Comparison of ENCODE assay signal across 31 mouse cellular contexts in genomic region chr5:116400042-116400730, GRCm38 (mm10). TPM values are rescaled to one million over a fixed set of nuclear protein-coding genes. Genes with fewer than 3 reads are reported as not detected.
DNase-seq lines count a peak whose midpoint lies in the region; ATAC-seq and TF ChIP-seq lines count a peak whose summit lies in the region.
"Had no signal": no experiment of that assay in that cellular context is flagged by ENCODE, and none has a peak within 500 bp of the region (broad histone marks: within the 10 kb centered on the region; RNA-seq: fewer than 3 reads in every experiment).

No protein-coding gene starts in this region.

- H3K4me1 ChIP-seq in kidney, postnatal 0 days (replicated peaks; ENCODE audit: insufficient read depth, low read length): no peaks in the 10 kb centered on the region
- 0 out of 2 replicates have a peak, but pooled peaks cover 7% of the 10 kb centered on the region for H3K4me1 ChIP-seq in kidney, embryonic 15.5 days
- H3K4me1 ChIP-seq: embryonic facial prominence, embryonic 12.5 days; hindbrain, embryonic 13.5 days; midbrain, embryonic 12.5 days; neural tube, embryonic 12.5 days had no signal

- no peaks in the 10 kb centered on the region for H3K9me3 ChIP-seq in kidney, postnatal 0 days (replicated peaks; ENCODE audit: low read length)
- no peaks in the 10 kb centered on the region for H3K9me3 ChIP-seq in kidney, embryonic 15.5 days (replicated peaks)
- H3K9me3 ChIP-seq: embryonic facial prominence, embryonic 12.5 days; heart, embryonic 12.5 days; hindbrain, embryonic 13.5 days; midbrain, embryonic 12.5 days; neural tube, embryonic 12.5 days had no signal

- H3K4me3 ChIP-seq in kidney, postnatal 0 days (replicated peaks; ENCODE audit: low read depth, low read length): no peak overlapping the region
- no peak overlapping the region for H3K4me3 ChIP-seq in kidney, embryonic 15.5 days (replicated peaks)
- no peak overlapping the region for H3K4me3 ChIP-seq in left cerebral cortex, adult 2 months
- H3K4me3 ChIP-seq: embryonic facial prominence, embryonic 12.5 days; heart, embryonic 12.5 days; hindbrain, embryonic 13.5 days; midbrain, embryonic 12.5 days; myocyte; neural tube, embryonic 12.5 days had no signal

- H3K4me2 ChIP-seq in kidney, postnatal 0 days (ENCODE audit: low read length): no peak overlapping the region
- no peak overlapping the region for H3K4me2 ChIP-seq in kidney, embryonic 15.5 days
- H3K4me2 ChIP-seq: embryonic facial prominence, embryonic 12.5 days; heart, embryonic 12.5 days; hindbrain, embryonic 13.5 days; lung, embryonic 14.5 days; midbrain, embryonic 12.5 days; neural tube, embryonic 12.5 days had no signal

- intact Hi-C loops in left cerebral cortex, adult 2 months (cut with DNase I): no loop called here

- H3K9ac ChIP-seq in kidney, postnatal 0 days (ENCODE audit: low read depth, low read length): no peak overlapping the region
- H3K9ac ChIP-seq in kidney, embryonic 15.5 days: no peak overlapping the region
- H3K9ac ChIP-seq: embryonic facial prominence, embryonic 12.5 days; heart, embryonic 12.5 days; hindbrain, embryonic 13.5 days; liver, embryonic 14.5 days; lung, embryonic 14.5 days; midbrain, embryonic 12.5 days; neural tube, embryonic 12.5 days had no signal

- no peaks in the 10 kb centered on the region for H3K36me3 ChIP-seq in kidney, postnatal 0 days (ENCODE audit: insufficient read depth, low read length)
- H3K36me3 ChIP-seq in kidney, embryonic 15.5 days: no peaks in the 10 kb centered on the region
- H3K36me3 ChIP-seq: embryonic facial prominence, embryonic 12.5 days; heart, embryonic 12.5 days; hindbrain, embryonic 13.5 days; midbrain, embryonic 12.5 days; neural tube, embryonic 12.5 days had no signal

- ATAC-seq in kidney, postnatal 0 days (replicated peaks; ENCODE audit: low FRiP score, low read depth): 0 out of 2 replicates have a peak, but pooled peaks have one; percentile 10
- ATAC-seq in kidney, embryonic 15.5 days (replicated peaks; ENCODE audit: low FRiP score): no peak
- ATAC-seq: forebrain, embryonic 14.5 days; intestine, embryonic 16.5 days; Patski had no signal

- 34% methylated on average over 8 of the region's 8 CpGs for WGBS in kidney, postnatal 0 days
- WGBS in kidney, embryonic 15.5 days: 49% methylated on average over 8 of the region's 8 CpGs

- TF ChIP-seq CTCF in kidney, postnatal 0 days (IDR thresholded peaks at IDR 0.05; ENCODE audit: low read depth): no peak
- no peak for TF ChIP-seq CTCF in left cerebral cortex, adult 2 months (IDR thresholded peaks at IDR 0.05)

- peak; percentile 62 for DNase-seq in adrenal gland, adult 2 months
- DNase-seq in adrenal gland, postnatal 4 days (ENCODE audit: low spot score in 2 of 2): no peak
- DNase-seq in kidney, postnatal 0 days (ENCODE audit: low spot score): peak; percentile 42
- peak; percentile 65 for DNase-seq in ES-CJ7 (ENCODE audit: low read depth, low spot score)
- peak; percentile 54 to 59 for DNase-seq in adrenal gland, postnatal 36 days
- DNase-seq in left cerebral cortex, adult 2 months (ENCODE audit: extremely low spot score in 1 of 2, low spot score in 2 of 2): no peak
- DNase-seq: cerebellum, adult 11 months; cerebellum, adult 9-11 months; embryo, embryonic 11 days; gastrocnemius, postnatal 25 days; heart, adult 18-20 months; heart, postnatal 4 days; liver; lung, embryonic 14.5 days; lung, postnatal 14 days; right cerebral cortex, adult 18-20 months; spleen, adult 18-20 months; thymus, postnatal 14 days had no signal

- H3K27me3 ChIP-seq in kidney, postnatal 0 days (ENCODE audit: insufficient read depth, low read length): no peaks in the 10 kb centered on the region
- H3K27me3 ChIP-seq in kidney, embryonic 15.5 days: no peaks in the 10 kb centered on the region
- H3K27me3 ChIP-seq: CH12.LX; embryonic facial prominence, embryonic 12.5 days; heart, embryonic 12.5 days; hindbrain, embryonic 13.5 days; midbrain, embryonic 12.5 days; neural tube, embryonic 12.5 days; Patski had no signal

- no peak overlapping the region for H3K27ac ChIP-seq in kidney, postnatal 0 days
- H3K27ac ChIP-seq in kidney, embryonic 15.5 days: no peak overlapping the region
- no peak overlapping the region for H3K27ac ChIP-seq in left cerebral cortex, adult 2 months
- H3K27ac ChIP-seq: embryonic facial prominence, embryonic 12.5 days; hindbrain, embryonic 13.5 days; liver, embryonic 14.5 days; midbrain, embryonic 12.5 days; neural tube, embryonic 12.5 days had no signal

RNA-seq across cellular contexts. Expression of gene Hspb8, which starts 22.5 kb away (rescaled TPM):
- 100 to 1,000 TPM; 137 to 190 TPM for total RNA-seq in adrenal gland, adult 2 months (2021)
- polyA plus RNA-seq in adrenal gland, adult 2 months (2012; rRNA removed): 137 and 140 TPM in 2 replicates
- 10 to 100 TPM; 31.0 to 39.1 TPM for total RNA-seq in adrenal gland, postnatal 4 days (2021)
- 4.3 and 5.0 TPM in 2 replicates for polyA plus RNA-seq in kidney, postnatal 0 days (2015; fragmentation: Nextera tagmentation; extraction: Ambion mirVana)
- polyA plus RNA-seq in kidney, embryonic 15.5 days (2015; fragmentation: Nextera tagmentation; extraction: Ambion mirVana): 4.8 and 8.0 TPM in 2 replicates
- total RNA-seq in adrenal gland, postnatal 36 days (2021): 100 to 1,000 TPM; 106 to 228 TPM
- 10 to 100 TPM; 11.0 to 12.6 TPM for total RNA-seq in left cerebral cortex, adult 2 months (2021)
- total RNA-seq: CH12.LX, MEL had no signal

Comparison
In these comparisons a context has a peak if more than half of its experiments do, and no peak if none do; other contexts are left out.
1. DNase-seq: peak in adrenal gland, adult 2 months (single experiment), kidney, postnatal 0 days (single experiment), ES-CJ7 (single experiment) and adrenal gland, postnatal 36 days (2 of 2); none in adrenal gland, postnatal 4 days (0 of 2) and left cerebral cortex, adult 2 months (0 of 2).